In genomic region chr14:25463919-25464318, GRCm38 (mm10) we compare ENCODE assay signal across 8 mouse cellular contexts. TPM values are rescaled to one million over a fixed set of nuclear protein-coding genes. Genes with fewer than 3 reads are reported as not detected.
DNase-seq lines count a peak whose midpoint lies in the region; ATAC-seq and TF ChIP-seq lines count a peak whose summit lies in the region.

No protein-coding gene starts in this region.

- no peaks in the 10 kb centered on the region for H3K36me3 ChIP-seq in liver, adult 2 months (ENCODE audit: control insufficient read depth, insufficient read depth, low read length)
- H3K36me3 ChIP-seq in liver, embryonic 12.5 days: no peaks in the 10 kb centered on the region
- H3K36me3 ChIP-seq in hindbrain, embryonic 12.5 days: no peaks in the 10 kb centered on the region
- no peaks in the 10 kb centered on the region for H3K36me3 ChIP-seq in neural tube, embryonic 15.5 days

- peaks cover 71% of the 10 kb centered on the region for H3K79me2 ChIP-seq in liver, adult 2 months (ENCODE audit: control insufficient read depth, insufficient read depth, low read length)

- peaks cover 61% of the 10 kb centered on the region for H3K4me1 ChIP-seq in liver, adult 2 months (ENCODE audit: control insufficient read depth, insufficient read depth, low read length)
- peaks cover 88% of the 10 kb centered on the region for H3K4me1 ChIP-seq in liver, embryonic 12.5 days
- H3K4me1 ChIP-seq in hindbrain, embryonic 12.5 days: peaks cover 77% of the 10 kb centered on the region
- H3K4me1 ChIP-seq in neural tube, embryonic 15.5 days: peaks cover 76% of the 10 kb centered on the region

- no peak for ATAC-seq in liver, embryonic 12.5 days
- no peak for ATAC-seq in hindbrain, embryonic 12.5 days (ENCODE audit: low FRiP score)
- ATAC-seq in neural tube, embryonic 15.5 days (ENCODE audit: low FRiP score): no peak

- no peak overlapping the region for H3K4me2 ChIP-seq in liver, embryonic 12.5 days
- peak overlapping the region; percentile 93 for H3K4me2 ChIP-seq in hindbrain, embryonic 12.5 days (replicated peaks)
- H3K4me2 ChIP-seq in neural tube, embryonic 15.5 days: peak overlapping the region; percentile 89

- no peak for TF ChIP-seq POLR2A in liver, adult 2 months (IDR thresholded peaks at IDR 0.05; ENCODE audit: extremely low read depth, insufficient read depth, low read length)

- no peaks in the 10 kb centered on the region for H3K27me3 ChIP-seq in liver, adult 2 months (ENCODE audit: control insufficient read depth, insufficient read depth, low read length)
- peaks cover 31% of the 10 kb centered on the region for H3K27me3 ChIP-seq in liver, embryonic 12.5 days (replicated peaks)
- H3K27me3 ChIP-seq in hindbrain, embryonic 12.5 days: no peaks in the 10 kb centered on the region
- no peaks in the 10 kb centered on the region for H3K27me3 ChIP-seq in neural tube, embryonic 15.5 days (replicated peaks)

- no peaks in the 10 kb centered on the region for H3K9me3 ChIP-seq in liver, embryonic 12.5 days (replicated peaks)
- H3K9me3 ChIP-seq in hindbrain, embryonic 12.5 days (replicated peaks): no peaks in the 10 kb centered on the region
- H3K9me3 ChIP-seq in neural tube, embryonic 15.5 days (replicated peaks): no peaks in the 10 kb centered on the region

- DNase-seq in liver, adult 2 months (ENCODE audit: extremely low read depth, low read depth, low spot score): no peak
- DNase-seq in kidney, postnatal 36 days: peak; percentile 93
- DNase-seq in left cerebral cortex, adult 18-20 months (ENCODE audit: low spot score in 2 of 2): no peak
- DNase-seq in urinary bladder, postnatal 10 days (ENCODE audit: low spot score): no peak
- no peak for DNase-seq in urinary bladder, adult 18-20 months (ENCODE audit: low spot score in 2 of 2)

- TF ChIP-seq CTCF in liver, adult 2 months (IDR thresholded peaks at IDR 0.05; ENCODE audit: low read depth, low read length): no peak

- peak overlapping the region; percentile 20 for H3K27ac ChIP-seq in liver, adult 2 months (replicated peaks; ENCODE audit: insufficient read depth, low read depth, low read length)
- H3K27ac ChIP-seq in liver, embryonic 12.5 days: no peak overlapping the region
- no peak overlapping the region for H3K27ac ChIP-seq in hindbrain, embryonic 12.5 days
- no peak overlapping the region for H3K27ac ChIP-seq in neural tube, embryonic 15.5 days (replicated peaks)

- no peak overlapping the region for H3K9ac ChIP-seq in liver, adult 2 months (ENCODE audit: low read depth, low read length)
- H3K9ac ChIP-seq in liver, embryonic 12.5 days: no peak overlapping the region
- H3K9ac ChIP-seq in hindbrain, embryonic 12.5 days: no peak overlapping the region
- 0 out of 2 replicates have a peak overlapping the region, but pooled peaks have one; percentile 21 for H3K9ac ChIP-seq in neural tube, embryonic 15.5 days (replicated peaks)

- H3K4me3 ChIP-seq in liver, adult 2 months (ENCODE audit: insufficient read depth, low read depth, low read length): no peak overlapping the region
- no peak overlapping the region for H3K4me3 ChIP-seq in liver, embryonic 12.5 days
- no peak overlapping the region for H3K4me3 ChIP-seq in hindbrain, embryonic 12.5 days
- H3K4me3 ChIP-seq in neural tube, embryonic 15.5 days (replicated peaks): no peak overlapping the region

- 20% methylated on average over 9 of the region's 9 CpGs for WGBS in liver, adult 2 months
- 55% methylated on average over 9 of the region's 9 CpGs for WGBS in liver, embryonic 12.5 days (ENCODE audit: insufficient replicate concordance)
- WGBS in hindbrain, embryonic 12.5 days: 50% methylated on average over 9 of the region's 9 CpGs
- WGBS in neural tube, embryonic 15.5 days: 17% methylated on average over 9 of the region's 9 CpGs

RNA-seq across cellular contexts. Expression of gene Zmiz1, which starts 4.9 kb away (rescaled TPM):
- 5.3 and 10.1 TPM in 2 replicates for total RNA-seq in liver, adult 2 months (2014; rRNA removed)
- polyA plus RNA-seq in liver, adult 2 months (2012; rRNA removed): 10.2 and 11.0 TPM in 2 replicates
- polyA plus RNA-seq in liver, embryonic 12.5 days (2016; fragmentation: Nextera tagmentation; extraction: Ambion mirVana): 9.1 and 10.2 TPM in 2 replicates
- polyA plus RNA-seq in hindbrain, embryonic 12.5 days (2016; fragmentation: Nextera tagmentation; extraction: Ambion mirVana): 66.5 and 69.4 TPM in 2 replicates
- polyA plus RNA-seq in neural tube, embryonic 15.5 days (2015; fragmentation: Nextera tagmentation; extraction: Ambion mirVana): 51.1 and 54.7 TPM in 2 replicates
- total RNA-seq in left cerebral cortex, adult 18-20 months (2021): 100 to 1,000 TPM in 1 of 2 experiments, 10 to 100 TPM in 1; 89.2 to 100 TPM

Comparison
In these comparisons a context has a peak if more than half of its experiments do, and no peak if none do; other contexts are left out.
1. DNase-seq: peak in kidney, postnatal 36 days (2 of 2); none in liver, adult 2 months (single experiment), left cerebral cortex, adult 18-20 months (0 of 2), urinary bladder, postnatal 10 days (single experiment) and urinary bladder, adult 18-20 months (0 of 2).